ENCODE assay signal across 8 mouse cellular contexts in genomic region chr2:173340044-173340601, GRCm38 (mm10).
DNase-seq lines count a peak whose midpoint lies in the region; ATAC-seq lines count a peak whose summit lies in the region.

No protein-coding gene starts in this region.

- peak; percentile 5 to 30 for DNase-seq in layer of hippocampus, adult 18-20 months (ENCODE audit: low spot score in 2 of 2)
- no peak for DNase-seq in layer of hippocampus, adult 9-11 months
- DNase-seq in embryonic facial prominence, embryonic 10.5 days (ENCODE audit: low spot score): peak; percentile 74
- DNase-seq in retina, embryonic 14.5 days (ENCODE audit: low spot score): peak; percentile 74
- no peak for DNase-seq in adrenal gland, adult 18-20 months (ENCODE audit: low spot score in 2 of 2)
- no peak for DNase-seq in spleen, postnatal 36 days (ENCODE audit: low spot score in 2 of 2)

- peaks cover 74% of the 10 kb centered on the region for H3K27me3 ChIP-seq in embryonic facial prominence, embryonic 10.5 days (replicated peaks; ENCODE audit: low read depth, poor library complexity, severe bottlenecking)
- H3K27me3 ChIP-seq in heart, embryonic 14.5 days (ENCODE audit: control insufficient read depth, insufficient read depth, low read length): no peaks in the 10 kb centered on the region
- 0 out of 2 replicates have a peak, but pooled peaks cover 4% of the 10 kb centered on the region for H3K27me3 ChIP-seq in limb, embryonic 13.5 days

- peak overlapping the region; percentile 50 for H3K4me3 ChIP-seq in embryonic facial prominence, embryonic 10.5 days
- H3K4me3 ChIP-seq in heart, embryonic 14.5 days (ENCODE audit: control insufficient read depth in 1 of 2, insufficient read depth in 1 of 2, low read depth in 1 of 2, low read length in 2 of 2): peak overlapping the region; percentile 10 to 20; a peak in 3 of 4 replicates
- H3K4me3 ChIP-seq in limb, embryonic 13.5 days: peak overlapping the region; percentile 24

- peak overlapping the region; percentile 61 for H3K9ac ChIP-seq in heart, embryonic 14.5 days (ENCODE audit: low read length)
- no peak overlapping the region for H3K9ac ChIP-seq in limb, embryonic 13.5 days

- H3K4me2 ChIP-seq in heart, embryonic 14.5 days (ENCODE audit: low read length): peak overlapping the region; percentile 60
- peak overlapping the region; percentile 56 for H3K4me2 ChIP-seq in limb, embryonic 13.5 days (replicated peaks)

- WGBS in embryonic facial prominence, embryonic 10.5 days: under 1% methylated on average over 26 of the region's 26 CpGs
- WGBS in heart, embryonic 14.5 days: 8% methylated on average over 26 of the region's 26 CpGs
- 2% methylated on average over 26 of the region's 26 CpGs for WGBS in limb, embryonic 13.5 days

- H3K27ac ChIP-seq in embryonic facial prominence, embryonic 10.5 days (replicated peaks): peak overlapping the region; percentile 72
- H3K27ac ChIP-seq in heart, embryonic 14.5 days (replicated peaks in 1 of 2; ENCODE audit: control insufficient read depth in 1 of 2, insufficient read depth in 1 of 2, low read depth in 2 of 2, low read length in 2 of 2): peak overlapping the region; percentile 40 to 66; a peak in 2 of 4 replicates
- peak overlapping the region; percentile 77; the same call in 1 of the 2 replicates for H3K27ac ChIP-seq in limb, embryonic 13.5 days

- peaks cover 61% of the 10 kb centered on the region for H3K4me1 ChIP-seq in embryonic facial prominence, embryonic 10.5 days
- peaks cover 44 to 52% of the 10 kb centered on the region in 2 experiments for H3K4me1 ChIP-seq in heart, embryonic 14.5 days (ENCODE audit: control insufficient read depth in 2 of 2, insufficient read depth in 2 of 2, low read length in 2 of 2)
- H3K4me1 ChIP-seq in limb, embryonic 13.5 days: peaks cover 86% of the 10 kb centered on the region

- peaks cover 4% of the 10 kb centered on the region; the same call in 1 of the 2 replicates for H3K9me3 ChIP-seq in embryonic facial prominence, embryonic 10.5 days
- H3K9me3 ChIP-seq in heart, embryonic 14.5 days (ENCODE audit: control insufficient read depth, low read length): peaks cover 5% of the 10 kb centered on the region; the same call in 1 of the 2 replicates
- H3K9me3 ChIP-seq in limb, embryonic 13.5 days: peaks cover 7% of the 10 kb centered on the region; the same call in 1 of the 2 replicates

- ATAC-seq in heart, embryonic 14.5 days (ENCODE audit: insufficient number of reproducible peaks, insufficient read depth, low FRiP score, low read depth): no peak
- ATAC-seq in limb, embryonic 13.5 days (ENCODE audit: low FRiP score, low read depth): peak; percentile 75

- H3K36me3 ChIP-seq in embryonic facial prominence, embryonic 10.5 days (replicated peaks): no peaks in the 10 kb centered on the region
- H3K36me3 ChIP-seq in heart, embryonic 14.5 days (ENCODE audit: control insufficient read depth, insufficient read depth, low read length): no peaks in the 10 kb centered on the region
- H3K36me3 ChIP-seq in limb, embryonic 13.5 days: no peaks in the 10 kb centered on the region

Comparison
In these comparisons a context has a peak if more than half of its experiments do, and no peak if none do; other contexts are left out.
1. DNase-seq: peak in layer of hippocampus, adult 18-20 months (2 of 2), embryonic facial prominence, embryonic 10.5 days (single experiment) and retina, embryonic 14.5 days (single experiment); none in layer of hippocampus, adult 9-11 months (single experiment), adrenal gland, adult 18-20 months (0 of 2) and spleen, postnatal 36 days (0 of 2).
2. Peak in every context shown above with its lines, with median percentiles within 50 percentile points of each other: H3K27ac ChIP-seq and H3K4me3 ChIP-seq.